Mouse (Mus musculus): ENCODE data around the gene Zfp367.

DNA sequence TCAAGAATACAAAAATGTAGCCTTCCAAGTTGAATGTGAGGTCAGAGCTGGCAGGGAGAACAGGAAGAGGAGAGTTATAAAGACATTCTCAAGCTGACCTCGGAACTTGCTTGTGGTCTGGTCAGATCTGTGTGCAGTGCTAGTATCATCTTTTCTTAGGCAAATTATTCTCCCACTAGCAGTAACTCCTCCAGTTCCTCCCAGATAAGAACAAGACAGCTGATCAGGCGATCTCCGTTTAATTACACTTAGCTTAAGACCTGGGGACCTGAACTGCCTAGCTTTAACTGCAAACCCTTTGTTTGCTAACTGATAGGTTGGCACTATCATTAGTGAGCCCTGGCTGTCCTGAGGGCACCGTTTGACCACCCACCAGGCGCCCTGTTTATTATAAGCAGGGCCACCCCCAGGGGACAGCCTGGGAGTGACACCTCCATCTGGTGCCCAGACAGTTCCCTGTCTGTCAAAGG, 44.6 kb downstream of the Zfp367 start:
- TF ChIP-seq CTCF (IDR thresholded peaks at IDR 0.05; ENCODE audit: borderline replicate concordance, insufficient read depth, low read length) (no peak), POLR2A (IDR thresholded peaks at IDR 0.05; ENCODE audit: low read depth, low read length) (no peak)
